Mouse (Mus musculus) cortical plate, adult 2 months (tissue): Measurements from ENCODE around the gene Vpreb3.

Source experiments
- CTCF ChIP-seq: fragments of 200-500 bp; IDR thresholded peaks from 2 replicates; pipeline ENCODE4 v1.5.1; 2011; ENCODE audit warnings: mild to moderate bottlenecking, control low read depth, low read length; ENCODE audit not compliant: insufficient read depth; ENCODE audit errors: extremely low read depth
- POLR2A ChIP-seq: fragments of 200-500 bp; IDR thresholded peaks from 2 replicates; pipeline ENCODE4 v1.6.1; 2011; ENCODE audit warnings: mild to moderate bottlenecking, low read length, control low read depth; ENCODE audit not compliant: insufficient read depth; ENCODE audit errors: extremely low read depth

GRCm38 (mm10) chr10:75926396-75926795 is 16.5 kb upstream of the Vpreb3 start:
- TF ChIP-seq CTCF (no peak), POLR2A (no peak)
